Mouse (Mus musculus): ENCODE measurements at regions not wholly inside any gene's neighbourhood (a gene's known extent, or its start where the extent isn't known, plus 50 kb on each side); places are given as distances from the start of the nearest gene placed in this dataset.

DNA sequence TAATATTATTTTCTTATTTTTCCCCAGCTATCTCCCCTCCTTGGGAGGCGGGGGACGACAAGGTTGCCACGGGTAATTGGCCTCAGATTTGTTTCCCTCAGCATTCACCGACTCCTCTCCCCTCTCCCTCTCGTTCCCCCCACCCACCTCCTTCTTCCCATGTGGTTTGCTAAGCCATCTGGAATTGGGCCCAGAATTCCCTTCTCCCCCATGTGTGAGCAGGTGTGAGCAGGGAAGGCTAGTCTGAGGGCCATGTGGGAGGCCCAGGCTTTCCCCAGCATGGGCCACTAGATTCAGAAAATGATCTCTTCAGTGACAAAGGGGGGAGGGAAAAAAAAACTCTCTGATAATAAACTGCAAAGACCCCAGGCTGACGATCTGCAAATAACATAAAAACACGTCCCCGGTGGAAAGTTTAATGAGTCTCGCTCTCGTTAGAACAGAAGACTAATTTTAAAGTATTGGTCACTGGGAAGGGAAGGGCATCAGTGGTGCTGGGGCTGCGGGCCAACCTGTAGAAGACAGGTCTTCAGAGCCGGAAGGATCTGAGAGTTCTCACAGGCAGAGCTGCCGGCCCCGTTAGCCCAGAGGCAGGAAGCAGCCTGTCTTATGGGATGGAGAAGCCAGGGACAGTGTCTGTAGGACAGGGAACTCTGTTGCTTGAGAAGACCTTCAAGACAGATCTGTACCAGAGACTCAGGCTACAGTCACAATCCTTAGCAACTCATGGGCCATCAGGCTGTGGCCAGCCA lies 64.3 kb upstream of the Unc5a start:
- TF ChIP-seq CTCF (IDR thresholded peaks at IDR 0.05; ENCODE audit: control insufficient read depth, insufficient read depth, insufficient replicate concordance, low read depth, low read length) (no peak), POLR2A (IDR thresholded peaks at IDR 0.05; ENCODE audit: control insufficient read depth, low read depth, low read length) (no peak)

All from testis, adult 2 months (tissue).